Mouse (Mus musculus): ENCODE measurements around the gene Plcb3.

DNA sequence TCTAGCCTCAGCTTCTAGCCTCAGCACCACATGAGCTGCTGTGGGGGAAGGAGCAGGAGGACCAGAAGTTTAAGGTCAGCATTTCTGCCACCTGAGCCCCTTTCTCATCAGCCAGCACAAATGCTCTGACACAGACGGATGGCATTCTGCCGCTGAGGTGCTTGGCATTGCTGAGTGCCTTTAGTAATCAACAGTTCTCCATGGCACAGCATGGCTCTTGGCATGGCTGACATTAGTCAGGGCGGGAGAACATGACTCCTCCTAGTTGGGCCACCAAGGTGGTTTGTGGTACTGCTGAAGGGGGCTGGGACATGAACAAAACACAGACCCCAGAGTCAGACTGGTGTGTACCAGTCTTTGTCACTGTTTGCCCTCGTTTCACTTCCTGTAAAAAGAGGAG, 28.1 kb downstream of the Plcb3 start:
- TF ChIP-seq POLR2A (IDR thresholded peaks at IDR 0.05; ENCODE audit: borderline replicate concordance, extremely low read depth, insufficient read depth, insufficient read length, poor library complexity, severe bottlenecking) (no peak), CTCF (IDR thresholded peaks at IDR 0.05; ENCODE audit: borderline replicate concordance, extremely low read depth, insufficient read depth, insufficient read length) (no peak)
